Mouse (Mus musculus) hematopoietic stem cell, adult 5-6 weeks (primary cell): Measurements from ENCODE around the gene Ankrd61. TPM values are rescaled to one million over a fixed set of nuclear protein-coding genes. Genes with fewer than 3 reads are reported as not detected.

Experiments
- ATAC-seq, 2 experiments: fragments of 125-278 bp in 1 of 2; replicated peaks in 1 of 2; 2 replicates each; pipeline ENCODE4 v1.8.0; 2016 to 2017; ENCODE audit warnings: inconsistent platforms in 2 of 2, mild to moderate bottlenecking in 2 of 2, moderate number of reproducible peaks in 2 of 2, low read depth in 1 of 2, moderate TSS enrichment in 1 of 2; ENCODE audit not compliant: low FRiP score in 2 of 2, poor library complexity in 2 of 2, severe bottlenecking in 2 of 2, insufficient read depth in 1 of 2, low TSS enrichment in 1 of 2
- total RNA-seq: library from RNA; stranded (forward); fragments of 172-1452, 232-1000 nt; gene quantifications from 2 replicates; pipeline ENCODE4 v1.2.3, GENCODE M21; 2017

Gene Ankrd61
- total RNA-seq: 0.40 TPM in 1 of 2 replicates, not detected in the other

- no peak for ATAC-seq
Measured at GRCm38 (mm10) chr5:143897635-143898330, at the start of gene Ankrd61. Gene Ankrd61, minus strand, starts transcription at chr5:143897685.

GRCm38 (mm10) chr5:143943231-143944125, 46.0 kb upstream of the Ankrd61 start:
- ATAC-seq: no peak

- ATAC-seq: peak; percentile 17 to 25; a peak in 1 of 4 replicates
Measured at GRCm38 (mm10) chr5:143941588-143941987, 44.1 kb upstream of the Ankrd61 start.

- ATAC-seq: no peak
Measured at GRCm38 (mm10) chr5:143936156-143936555, 38.7 kb upstream of the Ankrd61 start.

- no peak for ATAC-seq
Measured at GRCm38 (mm10) chr5:143933875-143934274, 36.4 kb upstream of the Ankrd61 start.

GRCm38 (mm10) chr5:143933414-143933813, 35.9 kb upstream of the Ankrd61 start:
- no peak for ATAC-seq

- no peak for ATAC-seq
Measured at GRCm38 (mm10) chr5:143932831-143933230, 35.3 kb upstream of the Ankrd61 start, which contains the start of gene Rsph10b. Gene Rsph10b, plus strand, starts transcription at chr5:143933035.

- no peak for ATAC-seq
Measured at GRCm38 (mm10) chr5:143931863-143932580, 34.5 kb upstream of the Ankrd61 start.

- no peak for ATAC-seq
Measured at GRCm38 (mm10) chr5:143930656-143931055, 33.2 kb upstream of the Ankrd61 start.

- no peak for ATAC-seq
Measured at GRCm38 (mm10) chr5:143929291-143929690, 31.8 kb upstream of the Ankrd61 start.

- no peak for ATAC-seq
Measured at GRCm38 (mm10) chr5:143927875-143928274, 30.4 kb upstream of the Ankrd61 start, which contains the start of gene Gm42421. Gene Gm42421, plus strand, starts transcription at chr5:143928175.

GRCm38 (mm10) chr5:143924781-143925452, 27.4 kb upstream of the Ankrd61 start:
- ATAC-seq: no peak; a peak in 1 of 4 replicates

GRCm38 (mm10) chr5:143918120-143918519, 20.6 kb upstream of the Ankrd61 start:
- no peak for ATAC-seq

- ATAC-seq: peak; percentile 75; a peak in 3 of 4 replicates
Measured at GRCm38 (mm10) chr5:143917418-143917817, 19.9 kb upstream of the Ankrd61 start.

- ATAC-seq: no peak
Measured at GRCm38 (mm10) chr5:143916221-143916620, 18.7 kb upstream of the Ankrd61 start.

- ATAC-seq: peak; percentile 97 to 100
Measured at GRCm38 (mm10) chr5:143909417-143910400, 12.2 kb upstream of the Ankrd61 start, which contains the start of the genes Aimp2 and Pms2. Gene Aimp2, minus strand, starts transcription at chr5:143909847. Gene Pms2, plus strand, starts transcription at chr5:143909964.
